Mouse (Mus musculus): ENCODE results near the gene Git2. TPM values are rescaled to one million over a fixed set of nuclear protein-coding genes. Genes with fewer than 3 reads are reported as not detected.

Gene Git2
- total RNA-seq, 1 experiment from 2014 or later: 120 TPM

- no peak for ATAC-seq (replicated peaks in 1 of 2; ENCODE audit: insufficient read depth in 1 of 2, low FRiP score in 2 of 2, low TSS enrichment in 1 of 2, low read depth in 1 of 2, poor library complexity in 2 of 2, severe bottlenecking in 2 of 2)
Measured at GRCm38 (mm10) chr5:114714551-114714950, 60.8 kb downstream of the Git2 start.

- peak in 1 of 2 experiments; percentile 26; a peak in 2 of 4 replicates for ATAC-seq (replicated peaks in 1 of 2; ENCODE audit: insufficient read depth in 1 of 2, low FRiP score in 2 of 2, low TSS enrichment in 1 of 2, low read depth in 1 of 2, poor library complexity in 2 of 2, severe bottlenecking in 2 of 2)
Measured at GRCm38 (mm10) chr5:114709357-114709756, 66.0 kb downstream of the Git2 start.

- ATAC-seq (replicated peaks in 1 of 2; ENCODE audit: insufficient read depth in 1 of 2, low FRiP score in 2 of 2, low TSS enrichment in 1 of 2, low read depth in 1 of 2, poor library complexity in 2 of 2, severe bottlenecking in 2 of 2): no peak
Measured at GRCm38 (mm10) chr5:114708491-114708890, 66.8 kb downstream of the Git2 start.

GRCm38 (mm10) chr5:114707265-114708068, 67.8 kb downstream of the Git2 start, which contains the start of gene Tchp:
Gene Tchp (plus strand): TSS chr5:114707760.
- ATAC-seq (replicated peaks in 1 of 2; ENCODE audit: insufficient read depth in 1 of 2, low FRiP score in 2 of 2, low TSS enrichment in 1 of 2, low read depth in 1 of 2, poor library complexity in 2 of 2, severe bottlenecking in 2 of 2): peak; percentile 34 to 84

- ATAC-seq (replicated peaks in 1 of 2; ENCODE audit: insufficient read depth in 1 of 2, low FRiP score in 2 of 2, low TSS enrichment in 1 of 2, low read depth in 1 of 2, poor library complexity in 2 of 2, severe bottlenecking in 2 of 2): peak; percentile 54 to 55; a peak in 2 of 4 replicates
Measured at GRCm38 (mm10) chr5:114702403-114703392, 72.6 kb downstream of the Git2 start.

- ATAC-seq (replicated peaks in 1 of 2; ENCODE audit: insufficient read depth in 1 of 2, low FRiP score in 2 of 2, low TSS enrichment in 1 of 2, low read depth in 1 of 2, poor library complexity in 2 of 2, severe bottlenecking in 2 of 2): peak in 1 of 2 experiments; percentile 40; a peak in 1 of 4 replicates
Measured at GRCm38 (mm10) chr5:114699015-114699414, 76.3 kb downstream of the Git2 start.

GRCm38 (mm10) chr5:114698044-114698746, 77.1 kb downstream of the Git2 start:
- no peak for ATAC-seq (replicated peaks in 1 of 2; ENCODE audit: insufficient read depth in 1 of 2, low FRiP score in 2 of 2, low TSS enrichment in 1 of 2, low read depth in 1 of 2, poor library complexity in 2 of 2, severe bottlenecking in 2 of 2)

GRCm38 (mm10) chr5:114696939-114697338, 78.4 kb downstream of the Git2 start:
- ATAC-seq (replicated peaks in 1 of 2; ENCODE audit: insufficient read depth in 1 of 2, low FRiP score in 2 of 2, low TSS enrichment in 1 of 2, low read depth in 1 of 2, poor library complexity in 2 of 2, severe bottlenecking in 2 of 2): no peak

- ATAC-seq (replicated peaks in 1 of 2; ENCODE audit: insufficient read depth in 1 of 2, low FRiP score in 2 of 2, low TSS enrichment in 1 of 2, low read depth in 1 of 2, poor library complexity in 2 of 2, severe bottlenecking in 2 of 2): no peak
Measured at GRCm38 (mm10) chr5:114695775-114696174, 79.5 kb downstream of the Git2 start.

- peak; percentile 88 to 93 for ATAC-seq (replicated peaks in 1 of 2; ENCODE audit: insufficient read depth in 1 of 2, low FRiP score in 2 of 2, low TSS enrichment in 1 of 2, low read depth in 1 of 2, poor library complexity in 2 of 2, severe bottlenecking in 2 of 2)
Measured at GRCm38 (mm10) chr5:114690633-114691567, 84.4 kb downstream of the Git2 start, which contains the start of gene Gltp. Gene Gltp (minus strand): TSS chr5:114690984.

GRCm38 (mm10) chr5:114689700-114690366, 85.5 kb downstream of the Git2 start:
- peak in 1 of 2 experiments; percentile 18; a peak in 1 of 4 replicates for ATAC-seq (replicated peaks in 1 of 2; ENCODE audit: insufficient read depth in 1 of 2, low FRiP score in 2 of 2, low TSS enrichment in 1 of 2, low read depth in 1 of 2, poor library complexity in 2 of 2, severe bottlenecking in 2 of 2)

GRCm38 (mm10) chr5:114688703-114689102, 86.6 kb downstream of the Git2 start:
- no peak for ATAC-seq (replicated peaks in 1 of 2; ENCODE audit: insufficient read depth in 1 of 2, low FRiP score in 2 of 2, low TSS enrichment in 1 of 2, low read depth in 1 of 2, poor library complexity in 2 of 2, severe bottlenecking in 2 of 2)

- ATAC-seq (replicated peaks in 1 of 2; ENCODE audit: insufficient read depth in 1 of 2, low FRiP score in 2 of 2, low TSS enrichment in 1 of 2, low read depth in 1 of 2, poor library complexity in 2 of 2, severe bottlenecking in 2 of 2): no peak
Measured at GRCm38 (mm10) chr5:114687901-114688300, 87.4 kb downstream of the Git2 start.

GRCm38 (mm10) chr5:114686726-114687210, 88.5 kb downstream of the Git2 start:
- ATAC-seq (replicated peaks in 1 of 2; ENCODE audit: insufficient read depth in 1 of 2, low FRiP score in 2 of 2, low TSS enrichment in 1 of 2, low read depth in 1 of 2, poor library complexity in 2 of 2, severe bottlenecking in 2 of 2): no peak

GRCm38 (mm10) chr5:114685986-114686385, 89.3 kb downstream of the Git2 start:
- ATAC-seq (replicated peaks in 1 of 2; ENCODE audit: insufficient read depth in 1 of 2, low FRiP score in 2 of 2, low TSS enrichment in 1 of 2, low read depth in 1 of 2, poor library complexity in 2 of 2, severe bottlenecking in 2 of 2): no peak

- ATAC-seq (replicated peaks in 1 of 2; ENCODE audit: insufficient read depth in 1 of 2, low FRiP score in 2 of 2, low TSS enrichment in 1 of 2, low read depth in 1 of 2, poor library complexity in 2 of 2, severe bottlenecking in 2 of 2): peak in 1 of 2 experiments; percentile 5; a peak in 1 of 4 replicates
Measured at GRCm38 (mm10) chr5:114681717-114682116, 93.6 kb downstream of the Git2 start.
